Comparison of ENCODE assay signal across 8 mouse cellular contexts in genomic region chr5:38038274-38038673, GRCm38 (mm10). TPM values are rescaled to one million over a fixed set of nuclear protein-coding genes. Genes with fewer than 3 reads are reported as not detected.
DNase-seq lines count a peak whose midpoint lies in the region; ATAC-seq and TF ChIP-seq lines count a peak whose summit lies in the region.

No protein-coding gene starts in this region.

- no peak overlapping the region for H3ac ChIP-seq in C2C12 (ENCODE audit: control insufficient read depth, insufficient read length, low read depth)

- H3K27me3 ChIP-seq in C2C12 (ENCODE audit: control insufficient read depth, insufficient read depth, insufficient read length): peaks cover 7% of the 10 kb centered on the region
- H3K27me3 ChIP-seq in hindbrain, embryonic 15.5 days: 0 out of 2 replicates have a peak, but pooled peaks cover 3% of the 10 kb centered on the region
- H3K27me3 ChIP-seq in liver, embryonic 16.5 days (ENCODE audit: control insufficient read depth, insufficient read depth, low read depth, low read length): 0 out of 2 replicates have a peak, but pooled peaks cover 3% of the 10 kb centered on the region
- no peaks in the 10 kb centered on the region for H3K27me3 ChIP-seq in stomach, embryonic 15.5 days (replicated peaks)

- H3K79me3 ChIP-seq in C2C12 (ENCODE audit: low read depth): peaks cover 13% of the 10 kb centered on the region

- H3K9me3 ChIP-seq in hindbrain, embryonic 15.5 days: no peaks in the 10 kb centered on the region
- no peaks in the 10 kb centered on the region for H3K9me3 ChIP-seq in liver, embryonic 16.5 days (replicated peaks; ENCODE audit: control insufficient read depth, low read length)
- H3K9me3 ChIP-seq in stomach, embryonic 15.5 days: no peaks in the 10 kb centered on the region

- no peak for TF ChIP-seq CTCF in C2C12 (IDR thresholded peaks at IDR 0.05; ENCODE audit: control insufficient read depth, insufficient read depth, insufficient read length)

- no peak for ATAC-seq in hindbrain, embryonic 15.5 days (ENCODE audit: low FRiP score, low read depth)
- no peak for ATAC-seq in liver, embryonic 16.5 days (ENCODE audit: low read depth)
- no peak for ATAC-seq in stomach, embryonic 15.5 days (ENCODE audit: insufficient read depth, low FRiP score, low read depth)

- H3K36me3 ChIP-seq in C2C12 (ENCODE audit: control insufficient read depth, insufficient read depth): no peaks in the 10 kb centered on the region
- 0 out of 2 replicates have a peak, but pooled peaks cover 4% of the 10 kb centered on the region for H3K36me3 ChIP-seq in hindbrain, embryonic 15.5 days
- H3K36me3 ChIP-seq in liver, embryonic 16.5 days (ENCODE audit: control insufficient read depth, insufficient read depth): no peaks in the 10 kb centered on the region
- no peaks in the 10 kb centered on the region for H3K36me3 ChIP-seq in stomach, embryonic 15.5 days

- H3K4me3 ChIP-seq in C2C12 (ENCODE audit: insufficient read depth, poor library complexity, severe bottlenecking): peak overlapping the region; percentile 89
- peak overlapping the region; percentile 75 for H3K4me3 ChIP-seq in hindbrain, embryonic 15.5 days
- peak overlapping the region; percentile 76 for H3K4me3 ChIP-seq in liver, embryonic 16.5 days (ENCODE audit: low read depth, low read length)
- H3K4me3 ChIP-seq in stomach, embryonic 15.5 days (replicated peaks): peak overlapping the region; percentile 98

- peak overlapping the region; percentile 77; the same call in 1 of the 2 replicates for H3K9ac ChIP-seq in hindbrain, embryonic 15.5 days
- H3K9ac ChIP-seq in liver, embryonic 16.5 days (ENCODE audit: low read depth, low read length): peak overlapping the region; percentile 75
- 0 out of 2 replicates have a peak overlapping the region, but pooled peaks have one; percentile 27 for H3K9ac ChIP-seq in stomach, embryonic 15.5 days

- DNase-seq in adrenal gland, adult (ENCODE audit: inconsistent age in 2 of 2, low spot score in 1 of 2): peak; percentile 11 to 63
- DNase-seq in adrenal gland, postnatal 36 days: no peak
- DNase-seq in embryo, embryonic 10.5 days (ENCODE audit: low spot score): peak; percentile 18
- no peak for DNase-seq in gastrocnemius, postnatal 10 days

- H3K4me2 ChIP-seq in hindbrain, embryonic 15.5 days: peak overlapping the region; percentile 71
- H3K4me2 ChIP-seq in liver, embryonic 16.5 days (ENCODE audit: low read depth, low read length): peak overlapping the region; percentile 85
- H3K4me2 ChIP-seq in stomach, embryonic 15.5 days: peak overlapping the region; percentile 68

- 20% methylated on average over 9 of the region's 9 CpGs for WGBS in hindbrain, embryonic 15.5 days
- WGBS in liver, embryonic 16.5 days (ENCODE audit: insufficient replicate concordance): 15% methylated on average over 9 of the region's 9 CpGs
- WGBS in stomach, embryonic 15.5 days: 21% methylated on average over 9 of the region's 9 CpGs

- peaks cover 20% of the 10 kb centered on the region for H3K4me1 ChIP-seq in hindbrain, embryonic 15.5 days (replicated peaks)
- H3K4me1 ChIP-seq in liver, embryonic 16.5 days (ENCODE audit: control insufficient read depth, low read depth, low read length): peaks cover 2% of the 10 kb centered on the region; the same call in 1 of the 2 replicates
- 0 out of 2 replicates have a peak, but pooled peaks cover 4% of the 10 kb centered on the region for H3K4me1 ChIP-seq in stomach, embryonic 15.5 days

- H3K27ac ChIP-seq in hindbrain, embryonic 15.5 days (replicated peaks): no peak overlapping the region
- H3K27ac ChIP-seq in liver, embryonic 16.5 days (ENCODE audit: low read length): no peak overlapping the region
- no peak overlapping the region for H3K27ac ChIP-seq in stomach, embryonic 15.5 days

- peaks cover 31% of the 10 kb centered on the region for H3K79me2 ChIP-seq in C2C12 (ENCODE audit: control insufficient read depth, insufficient read depth)

TF ChIP-seq in C2C12, 6 proteins besides CTCF, POLR2A, EP300 and RAD21:
- no peak for TF ChIP-seq MYOG (IDR thresholded peaks at IDR 0.05; ENCODE audit: control insufficient read depth, extremely low read depth, insufficient read length)
- no peak for TF ChIP-seq USF1 (IDR thresholded peaks at IDR 0.05; ENCODE audit: low read depth)
- no peak for TF ChIP-seq MAX (IDR thresholded peaks at IDR 0.05)
- no peak for TF ChIP-seq CEBPB (IDR thresholded peaks at IDR 0.05; ENCODE audit: low read depth)
- TF ChIP-seq MYOD1 (IDR thresholded peaks at IDR 0.05; ENCODE audit: control insufficient read depth, insufficient read length, low read depth): no peak
- no peak for TF ChIP-seq FOSL1 (IDR thresholded peaks at IDR 0.05; ENCODE audit: insufficient read depth, low read length, poor library complexity, severe bottlenecking)

RNA-seq across cellular contexts. Expression of gene Stx18, which starts 0.3 kb away (rescaled TPM):
- 10 to 100 TPM; 34.9 to 37.7 TPM for total RNA-seq in adrenal gland, postnatal 36 days (2021)
- 21.6 TPM for polyA plus RNA-seq in C2C12 (2012; fragmentation: generic; extraction: Trizol)
- polyA plus RNA-seq in hindbrain, embryonic 15.5 days (2015; fragmentation: Nextera tagmentation; extraction: Ambion mirVana): 35.3 and 37.8 TPM in 2 replicates
- polyA plus RNA-seq in liver, embryonic 16.5 days (2015; fragmentation: Nextera tagmentation; extraction: Ambion mirVana): 10.7 and 11.3 TPM in 2 replicates
- 37.2 and 43.1 TPM in 2 replicates for polyA plus RNA-seq in stomach, embryonic 15.5 days (2015; fragmentation: Nextera tagmentation; extraction: Ambion mirVana)
- 10 to 100 TPM; 15.5 to 18.3 TPM for total RNA-seq in gastrocnemius, postnatal 10 days (2021)

Comparison
In these comparisons a context has a peak if more than half of its experiments do, and no peak if none do; other contexts are left out.
1. DNase-seq: peak in adrenal gland, adult (2 of 2) and embryo, embryonic 10.5 days (single experiment); none in adrenal gland, postnatal 36 days (0 of 2) and gastrocnemius, postnatal 10 days (single experiment).
2. H3K9ac ChIP-seq: peak in every context shown above with its lines; median percentile 77 in hindbrain, embryonic 15.5 days; 75 in liver, embryonic 16.5 days; 27 in stomach, embryonic 15.5 days.
3. Peak in every context shown above with its lines, with median percentiles within 50 percentile points of each other: H3K4me3 ChIP-seq and H3K4me2 ChIP-seq.